Mouse (Mus musculus) small intestine, adult 2 months (tissue): ENCODE results near the gene Trim46.

ENCODE experiments used
- CTCF ChIP-seq: fragments of 200-500 bp; IDR thresholded peaks from 2 replicates; pipeline ENCODE4 v1.5.1; 2012; ENCODE audit warnings: low read depth, mild to moderate bottlenecking, control low read depth, inconsistent platforms, low read length, moderate library complexity, mixed read lengths; ENCODE audit not compliant: insufficient replicate concordance, insufficient read length; ENCODE audit errors: extremely low read depth
- POLR2A ChIP-seq: fragments of 200-500 bp; IDR thresholded peaks from 2 replicates; pipeline ENCODE4 v1.6.1; 2012; ENCODE audit warnings: low read depth, mild to moderate bottlenecking, control low read depth, inconsistent platforms, low read length, moderate library complexity

GRCm38 (mm10) chr3:89199839-89200238, 46.3 kb downstream of the Trim46 start:
- TF ChIP-seq CTCF (no peak), POLR2A (no peak)
